Mouse (Mus musculus): ENCODE results near the gene Glipr2.
A peak's percentile ranks its signal among the peaks of the same experiment; 100 is the strongest.

Gene Glipr2

GRCm38 (mm10) chr4:44010893-44011292 is 53.7 kb downstream of the Glipr2 start:
- no peak for DNase-seq

- no peak for DNase-seq
Measured at GRCm38 (mm10) chr4:44011799-44012198, 54.6 kb downstream of the Glipr2 start.

- peak; percentile 80 for DNase-seq
Measured at GRCm38 (mm10) chr4:44012376-44013367, 55.5 kb downstream of the Glipr2 start.

- DNase-seq = no peak
Measured at GRCm38 (mm10) chr4:44013391-44014070, 56.3 kb downstream of the Glipr2 start.

GRCm38 (mm10) chr4:44016071-44016470 is 58.9 kb downstream of the Glipr2 start:
- no peak for DNase-seq

DNA sequence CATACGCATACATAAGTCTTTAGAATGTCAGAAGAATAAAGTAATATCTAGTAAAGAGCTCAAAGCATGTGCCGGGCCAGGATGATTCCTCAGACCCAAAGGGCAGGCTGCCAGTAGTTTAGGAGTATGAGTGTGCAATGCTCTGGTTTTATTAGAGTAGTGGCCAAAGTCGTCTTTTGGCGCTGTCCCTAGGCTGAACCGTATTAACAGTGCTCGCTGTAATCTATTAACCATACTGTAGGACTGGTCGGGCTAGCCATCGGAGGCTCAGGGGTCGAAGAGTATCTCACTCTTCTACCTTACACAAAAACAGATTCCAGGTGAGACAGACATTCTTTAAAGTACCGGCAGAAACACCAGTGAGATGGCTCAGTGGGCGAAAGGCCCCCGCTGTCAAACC is 59.6 kb downstream of the Glipr2 start:
- DNase-seq = no peak

DNA sequence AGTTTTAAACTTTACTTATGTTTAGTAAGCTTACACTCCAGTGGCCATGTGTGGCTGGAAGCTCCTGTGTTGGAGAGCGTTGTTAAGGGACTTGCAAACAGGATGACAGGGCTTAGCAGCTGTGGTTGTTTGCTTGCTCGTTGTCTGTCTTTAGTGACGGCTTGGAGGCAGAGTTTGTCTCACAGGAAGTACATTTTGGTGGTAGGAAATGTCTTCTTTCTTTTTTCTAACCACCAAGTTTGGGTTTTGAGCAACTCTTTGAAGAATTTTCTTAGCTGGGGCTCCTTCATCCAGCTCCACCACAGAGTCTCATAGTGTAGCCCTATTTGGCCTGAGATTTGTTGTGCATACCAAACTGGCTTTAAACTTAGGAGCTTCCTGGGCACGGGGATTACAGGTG is 65.1 kb downstream of the Glipr2 start:
- DNase-seq = no peak

GRCm38 (mm10) chr4:44022766-44023165 is 65.6 kb downstream of the Glipr2 start:
- DNase-seq = no peak

DNA sequence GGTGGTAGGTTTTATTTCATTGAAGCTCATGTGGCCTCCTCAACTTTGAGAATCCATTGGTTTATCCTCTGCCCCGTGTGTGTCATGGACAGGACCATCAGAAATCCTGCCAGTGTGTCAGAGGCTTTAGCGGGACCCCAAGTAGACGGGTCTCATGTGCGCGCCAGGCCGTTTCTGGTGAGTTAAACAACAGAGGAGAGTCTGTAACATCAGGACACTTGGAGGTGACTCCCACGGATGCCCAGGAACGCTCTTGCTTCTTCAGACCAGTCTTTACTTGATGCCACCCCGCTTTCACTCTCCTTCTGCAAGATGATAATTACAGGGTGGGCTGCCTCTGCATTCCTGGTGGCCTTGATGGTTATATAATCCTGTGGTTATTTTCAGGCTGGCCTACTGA is 66.5 kb downstream of the Glipr2 start:
- DNase-seq = no peak

DNA sequence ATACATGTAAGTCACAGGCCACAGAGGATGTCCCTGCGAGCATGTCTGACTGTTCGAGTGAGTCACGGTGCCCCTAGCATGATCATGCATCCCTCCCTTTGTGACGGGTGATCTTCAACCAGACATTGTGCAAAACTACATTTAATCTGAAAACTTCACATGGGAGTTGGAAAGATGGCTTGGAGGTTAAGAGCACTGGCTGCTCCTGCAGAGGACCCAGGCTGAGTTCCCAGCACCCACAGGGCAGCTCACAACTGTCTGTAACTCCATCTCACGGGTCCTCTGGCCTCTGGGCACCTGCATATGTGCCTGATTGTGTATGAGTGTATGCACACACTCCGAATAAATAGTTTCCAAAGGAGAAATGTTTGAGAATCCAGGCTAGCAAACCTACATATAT is 67.0 kb downstream of the Glipr2 start:
- no peak for DNase-seq

GRCm38 (mm10) chr4:44025570-44025969 is 68.4 kb downstream of the Glipr2 start:
- DNase-seq = no peak

Data from right cerebral cortex, postnatal 4 days (tissue).